Mouse (Mus musculus) bone marrow macrophage, adult 2 months (primary cell): ENCODE results near the gene Urb1. TPM values are rescaled to one million over a fixed set of nuclear protein-coding genes. Genes with fewer than 3 reads are reported as not detected.

Experiments
- H3K27ac ChIP-seq: 2 replicates; pipeline ENCODE4 v1.5.1; 2012; ENCODE audit warnings: low read depth, low read length; ENCODE audit not compliant: insufficient read depth
- H3K4me1 ChIP-seq: 2 replicates; pipeline ENCODE4 v1.6.1; 2012; ENCODE audit warnings: low read length; ENCODE audit not compliant: control insufficient read depth, insufficient read depth
- H3K4me3 ChIP-seq: 2 replicates; pipeline ENCODE4 v1.5.1; 2012; ENCODE audit warnings: mild to moderate bottlenecking, low read length, moderate library complexity; ENCODE audit not compliant: insufficient read depth
- CTCF ChIP-seq: IDR thresholded peaks from 2 replicates; pipeline ENCODE4 v1.5.1; 2012; ENCODE audit warnings: low read depth, mild to moderate bottlenecking, low read length, moderate library complexity
- POLR2A ChIP-seq: IDR thresholded peaks from 2 replicates; pipeline ENCODE4 v1.6.1; 2012; ENCODE audit warnings: mild to moderate bottlenecking, low read depth, low read length, borderline replicate concordance
- polyA plus RNA-seq: library from polyadenylated mRNA; stranded (reverse); fragments of >200 nt; gene quantifications from 2 replicates; pipeline ENCODE4 v1.2.4, GENCODE M21; 2012; ENCODE audit not compliant: missing spikeins, insufficient read depth, insufficient read length

Urb1 gene
- polyA plus RNA-seq, 1 experiment = 2.8 TPM

DNA sequence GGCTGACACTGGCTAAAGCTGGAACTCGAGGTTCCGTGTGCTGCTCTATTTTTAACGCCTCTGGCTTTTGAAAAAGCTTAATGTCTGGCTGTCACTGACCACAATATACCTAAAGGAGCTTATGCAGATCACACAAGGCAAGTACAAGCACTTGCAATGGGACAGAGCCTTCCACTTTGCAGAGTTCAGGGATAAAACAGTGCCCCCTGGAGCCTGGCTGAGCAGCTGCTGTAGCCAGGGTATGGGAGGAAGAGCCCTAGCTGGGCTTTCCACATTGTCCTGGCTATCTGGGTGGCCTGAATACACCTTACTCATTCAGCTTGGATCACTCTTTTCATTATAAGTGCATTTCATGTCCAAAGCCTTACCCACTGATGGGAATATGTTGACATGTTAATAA, 8.3 kb downstream of the Urb1 start:
- Histone ChIP-seq H3K27ac (no peak overlapping the region), H3K4me3 (no peak overlapping the region), H3K4me1 (no peaks in the 10 kb centered on the region)
- no peak for TF ChIP-seq POLR2A
- TF ChIP-seq CTCF = 0 out of 2 replicates have a peak, but pooled peaks have one; percentile 37

DNA sequence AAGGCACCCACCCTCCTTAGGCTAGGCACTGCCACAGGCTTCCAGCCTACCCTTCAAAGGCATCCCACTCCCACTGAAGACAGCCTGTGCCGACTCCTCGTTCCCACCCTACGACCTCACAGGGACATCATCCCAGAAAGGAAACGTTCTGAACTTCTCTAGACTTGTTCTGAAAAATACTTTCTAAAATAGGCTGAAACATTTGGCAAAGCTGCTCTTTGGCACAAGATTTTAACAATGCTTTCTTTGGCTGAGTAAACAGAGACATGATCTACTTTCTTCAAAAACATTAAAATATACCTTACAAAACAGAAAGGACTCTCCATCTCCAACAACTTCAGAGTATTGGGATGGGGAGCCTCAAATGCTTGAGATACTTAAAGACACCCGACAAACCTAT, 9.0 kb downstream of the Urb1 start:
- TF ChIP-seq POLR2A = no peak
- no peak for TF ChIP-seq CTCF
- no peaks in the 10 kb centered on the region for H3K4me1 ChIP-seq
- no peak overlapping the region for H3K27ac ChIP-seq
- no peak overlapping the region for H3K4me3 ChIP-seq

DNA sequence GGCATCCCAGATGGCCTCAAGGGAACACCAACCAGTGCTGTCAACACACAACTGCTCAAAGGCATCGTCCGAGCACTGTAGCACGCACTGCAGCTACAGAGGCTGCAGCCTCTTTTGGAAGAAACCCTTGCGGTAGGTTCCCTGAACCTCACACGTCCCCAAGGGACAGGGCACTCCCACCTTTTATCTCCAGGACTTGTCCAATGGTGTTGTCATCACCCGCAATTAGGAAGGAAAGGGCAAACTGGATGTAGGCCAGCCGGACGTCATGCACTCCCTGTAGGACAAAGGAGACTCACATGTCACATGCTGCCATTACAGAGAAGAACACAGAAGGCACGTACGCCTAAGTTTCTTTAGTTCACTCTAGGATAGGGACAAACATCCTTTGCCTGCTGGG, 10.4 kb downstream of the Urb1 start:
- no peaks in the 10 kb centered on the region for H3K4me1 ChIP-seq
- no peak overlapping the region for H3K27ac ChIP-seq
- TF ChIP-seq POLR2A (no peak), CTCF (no peak)
- H3K4me3 ChIP-seq = no peak overlapping the region

DNA sequence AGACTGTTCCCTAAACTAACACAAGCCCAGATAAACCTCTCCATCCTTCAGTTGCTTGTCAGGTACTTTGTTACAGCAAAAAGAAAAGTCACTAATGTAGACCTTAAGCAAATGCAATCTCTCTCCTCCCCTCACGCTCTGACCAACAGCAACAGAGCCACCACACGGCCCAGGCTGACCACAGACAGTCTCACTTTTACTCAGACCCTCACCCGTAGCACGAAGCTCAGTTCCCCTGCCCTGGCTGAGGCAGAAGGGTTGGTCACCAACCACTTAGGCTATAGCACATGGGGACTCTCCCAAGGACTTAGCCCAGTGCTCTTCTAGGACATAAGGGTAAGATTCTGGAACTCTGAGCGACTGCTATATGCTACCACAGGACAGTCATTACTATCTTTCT, 11.4 kb downstream of the Urb1 start:
- Histone ChIP-seq H3K4me1 (no peaks in the 10 kb centered on the region), H3K27ac (no peak overlapping the region)

DNA sequence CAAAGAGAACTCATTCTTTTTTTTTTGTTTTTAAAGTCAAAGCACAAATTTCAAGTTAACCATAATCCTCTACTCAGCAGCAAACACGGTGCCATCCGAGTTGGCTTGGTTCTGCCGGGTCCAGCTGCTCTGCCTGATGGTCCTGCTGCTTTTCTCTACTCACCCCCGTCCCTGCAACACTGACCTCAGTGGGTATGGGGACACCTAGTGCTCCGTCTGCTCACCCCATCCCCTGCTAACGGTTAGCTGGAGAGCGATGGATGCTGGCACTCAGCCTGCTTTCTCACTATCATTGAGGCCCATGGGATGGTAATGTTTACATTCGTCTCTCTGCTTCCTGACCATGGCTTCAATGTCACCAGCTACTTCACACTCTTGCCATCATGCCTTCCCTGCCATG, 11.8 kb downstream of the Urb1 start:
- no peak overlapping the region for H3K4me3 ChIP-seq
- TF ChIP-seq POLR2A = no peak
- TF ChIP-seq CTCF = no peak
- no peaks in the 10 kb centered on the region for H3K4me1 ChIP-seq
- no peak overlapping the region for H3K27ac ChIP-seq

More for the DNA sequence above, 11.4 kb downstream of the Urb1 start:
- H3K4me3 ChIP-seq = no peak overlapping the region
- TF ChIP-seq POLR2A = no peak

DNA sequence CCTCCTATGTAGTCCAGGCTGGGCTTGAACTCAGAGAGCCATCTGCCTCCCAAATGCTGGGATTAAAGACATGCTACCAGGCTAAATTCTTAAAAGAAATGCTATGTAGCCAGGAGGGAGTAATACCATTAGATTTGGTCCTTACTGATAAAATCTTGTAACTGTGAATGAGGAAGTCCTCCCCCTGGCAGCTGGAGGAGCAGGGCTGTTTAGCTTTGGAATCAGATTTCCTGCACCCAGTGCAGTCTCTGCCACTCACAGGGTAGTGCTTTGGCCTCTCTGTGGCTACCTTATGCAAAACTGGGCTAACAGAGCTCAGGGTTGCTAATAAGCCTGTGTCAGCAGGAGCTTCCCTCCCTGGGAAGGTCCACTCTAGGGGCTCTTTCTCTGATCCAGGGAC, 15.5 kb downstream of the Urb1 start:
- no peak overlapping the region for H3K27ac ChIP-seq
- TF ChIP-seq POLR2A (no peak), CTCF (no peak)
- no peak overlapping the region for H3K4me3 ChIP-seq

DNA sequence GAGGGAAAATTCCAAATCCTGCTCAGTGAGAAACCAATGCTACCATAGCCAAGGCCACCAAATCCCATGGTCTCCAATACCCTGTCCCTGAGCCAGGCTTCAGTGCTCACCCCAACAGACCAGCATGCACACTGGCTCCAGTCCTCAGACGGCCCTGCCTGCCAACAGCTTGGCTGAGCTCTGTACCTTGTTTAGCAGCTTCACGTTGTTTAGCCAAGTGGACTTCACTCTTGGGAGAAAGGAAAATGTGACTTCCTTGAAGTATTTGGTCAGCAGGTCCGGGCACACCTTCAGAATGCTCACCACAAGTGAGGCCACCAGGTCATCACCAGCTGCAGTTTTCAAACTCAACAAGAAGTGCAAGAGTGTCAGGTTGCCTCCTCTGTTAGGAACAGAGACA, 17.7 kb downstream of the Urb1 start:
- no peak for TF ChIP-seq POLR2A
- TF ChIP-seq CTCF = no peak

More for the DNA sequence above, 15.5 kb downstream of the Urb1 start:
- H3K4me1 ChIP-seq = no peaks in the 10 kb centered on the region

DNA sequence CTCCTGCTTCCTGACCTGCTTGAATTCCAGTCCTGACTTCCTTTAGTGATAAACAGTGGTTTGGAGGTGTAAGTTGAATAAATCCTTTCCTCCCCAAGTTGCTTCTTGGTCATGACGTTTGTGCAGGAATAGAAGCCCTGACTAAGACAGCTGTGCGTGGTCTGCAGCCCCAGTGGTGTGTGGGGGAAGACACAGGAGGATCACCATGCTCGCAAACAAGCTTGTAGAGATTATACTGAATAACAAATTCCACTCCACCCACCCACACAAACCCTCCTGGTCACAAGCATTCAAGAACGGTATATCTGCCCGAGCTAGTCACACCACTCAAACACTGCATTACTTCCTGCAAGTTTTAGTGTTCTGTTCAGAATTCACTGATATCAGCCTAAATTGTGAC, 18.1 kb downstream of the Urb1 start:
- Histone ChIP-seq H3K27ac (no peak overlapping the region), H3K4me1 (no peaks in the 10 kb centered on the region), H3K4me3 (no peak overlapping the region)
- no peak for TF ChIP-seq POLR2A
- no peak for TF ChIP-seq CTCF

More for the DNA sequence above, 17.7 kb downstream of the Urb1 start:
- Histone ChIP-seq H3K27ac (no peak overlapping the region), H3K4me3 (no peak overlapping the region), H3K4me1 (no peaks in the 10 kb centered on the region)

DNA sequence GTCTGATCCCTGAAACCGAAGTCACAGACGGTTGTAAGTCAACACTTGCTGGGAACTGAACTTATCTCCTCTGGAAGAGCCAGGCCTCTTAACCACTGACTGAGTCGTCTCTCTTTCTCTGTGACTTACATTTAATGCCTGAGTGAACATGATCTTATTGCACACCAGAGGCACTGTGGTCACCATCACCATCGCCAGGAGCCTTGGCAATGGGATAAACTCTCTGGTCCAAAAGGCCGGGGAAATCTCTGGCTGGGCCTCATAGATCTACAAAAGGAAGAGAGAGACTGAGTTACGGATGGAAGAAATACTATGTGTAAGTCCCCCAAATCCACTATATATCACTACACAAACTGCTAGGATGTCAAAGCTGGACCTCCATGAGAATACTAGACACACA, 19.3 kb downstream of the Urb1 start:
- no peak overlapping the region for H3K27ac ChIP-seq
- H3K4me3 ChIP-seq = no peak overlapping the region
- no peaks in the 10 kb centered on the region for H3K4me1 ChIP-seq
- TF ChIP-seq POLR2A = no peak
- TF ChIP-seq CTCF = no peak

DNA sequence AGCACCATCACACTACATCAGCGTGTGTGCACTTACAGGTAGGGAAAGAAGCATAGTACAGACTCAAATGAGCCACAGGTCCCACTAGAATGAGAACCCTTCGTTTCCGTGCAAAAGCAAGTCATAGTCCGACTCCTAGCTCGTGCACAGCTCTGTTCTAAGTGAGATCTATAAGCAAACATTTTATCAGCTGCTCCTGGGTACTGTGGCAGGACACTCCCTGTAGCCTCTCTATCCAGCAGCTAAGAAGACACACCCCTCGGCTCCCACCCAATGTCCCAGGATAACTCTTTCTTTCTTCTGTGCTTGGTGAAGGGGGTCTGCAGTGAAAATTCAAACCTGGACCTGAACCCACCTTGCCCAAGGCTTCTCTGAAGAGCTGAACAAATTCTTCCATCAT, 21.6 kb downstream of the Urb1 start:
- Histone ChIP-seq H3K4me1 (no peaks in the 10 kb centered on the region), H3K4me3 (no peak overlapping the region), H3K27ac (no peak overlapping the region)
- TF ChIP-seq POLR2A (no peak), CTCF (no peak)

DNA sequence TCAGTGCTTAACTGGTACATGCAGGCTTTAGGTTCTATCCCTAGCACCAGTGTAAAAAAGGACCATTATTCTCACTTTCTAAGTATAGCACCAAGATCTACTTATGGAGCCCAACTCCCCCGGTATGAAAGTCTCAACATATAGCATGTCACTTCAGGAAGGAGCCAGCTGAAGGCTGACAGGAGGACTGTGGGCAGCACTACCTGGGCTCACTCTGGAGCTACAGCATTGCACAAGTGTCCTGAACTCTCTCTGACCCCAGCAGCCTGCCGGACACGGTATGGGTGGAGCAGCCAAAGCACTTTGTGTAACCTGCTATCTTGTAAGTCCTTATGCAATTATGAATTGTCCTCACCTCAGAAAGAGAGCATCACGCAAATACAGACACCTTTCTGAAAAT, 25.0 kb downstream of the Urb1 start:
- no peaks in the 10 kb centered on the region for H3K4me1 ChIP-seq
- TF ChIP-seq POLR2A = no peak
- TF ChIP-seq CTCF = no peak
- no peak overlapping the region for H3K27ac ChIP-seq
- H3K4me3 ChIP-seq = no peak overlapping the region
